Mouse (Mus musculus) ovary, postnatal 10 days (tissue): Measurements from ENCODE around the gene Car3.

Experiments used
- DNase-seq: peaks from one replicate; pipeline ENCODE4 v3.0.0; 2022; ENCODE audit warnings: low spot score

The Car3 gene

DNA sequence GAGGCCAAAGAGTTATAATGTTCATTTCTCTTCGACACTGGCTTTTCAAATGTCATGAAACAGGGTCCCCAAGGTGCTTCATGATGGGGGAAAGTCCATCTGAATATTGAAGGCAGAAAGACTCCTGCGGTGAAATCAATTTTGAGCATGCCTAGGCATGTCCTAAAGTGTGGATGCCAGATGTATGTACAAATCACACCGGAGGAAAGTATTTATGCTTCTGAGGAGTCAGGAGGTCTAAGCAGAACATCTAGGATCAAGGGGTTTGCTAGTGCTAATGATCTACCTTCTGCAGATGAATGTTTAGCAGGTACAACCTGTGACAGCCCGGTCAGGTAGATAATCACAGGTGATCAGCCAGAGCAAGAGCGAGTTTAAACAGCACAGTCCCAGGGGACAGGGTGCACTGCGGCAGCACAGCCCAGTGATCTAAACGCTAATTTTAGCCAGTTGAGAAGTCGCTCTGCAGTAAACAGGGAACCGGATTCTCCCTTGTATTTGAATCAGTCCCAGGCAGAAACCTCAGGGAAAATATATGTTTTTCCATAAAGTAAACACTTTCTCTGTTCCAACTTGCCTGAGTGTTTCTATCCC, 13.1 kb downstream of the Car3 start:
- no peak for DNase-seq

- DNase-seq: no peak
These were observed 14.1 kb downstream of the Car3 start for GRCm38 (mm10) chr3:14877251-14877909.

GRCm38 (mm10) chr3:14878749-14879223, 15.5 kb downstream of the Car3 start:
- no peak for DNase-seq

DNA sequence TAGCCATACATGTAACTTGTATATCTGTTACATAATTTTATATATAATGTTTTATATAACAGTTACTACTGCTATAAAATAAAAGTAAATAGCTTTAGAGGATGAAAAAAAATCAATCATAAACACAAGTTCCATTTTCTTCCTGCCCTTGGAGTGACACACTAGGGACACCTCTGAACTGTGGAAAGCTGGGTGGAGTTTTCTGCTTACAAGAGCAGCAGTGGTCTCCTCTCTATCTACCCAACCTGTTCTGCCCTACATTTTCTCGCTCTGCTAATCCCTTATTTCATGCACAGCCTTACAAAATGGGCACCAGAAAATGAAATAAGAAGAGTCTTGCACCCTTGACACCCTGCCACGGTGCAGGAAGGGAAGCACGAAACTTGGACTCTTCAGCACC, 16.0 kb downstream of the Car3 start:
- DNase-seq: no peak

DNA sequence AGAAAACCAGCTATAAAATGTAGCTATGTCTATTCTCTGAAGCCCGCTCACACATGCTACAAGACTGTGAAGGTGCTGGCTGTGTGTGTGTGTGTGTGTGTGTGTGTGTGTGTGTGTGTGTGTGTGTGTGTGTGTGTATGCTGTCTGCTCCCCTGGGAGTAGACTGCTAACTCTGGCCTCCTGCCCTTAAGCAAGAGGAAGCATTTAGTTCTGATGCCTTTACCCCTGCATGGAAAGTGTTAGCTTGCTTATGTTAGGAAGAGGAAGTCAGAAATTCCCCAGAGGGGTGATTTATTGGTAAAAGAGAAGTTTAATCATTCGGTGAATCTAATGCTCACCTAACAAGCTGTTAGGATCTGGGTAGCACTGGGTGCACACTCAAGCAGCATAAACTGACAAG, 17.0 kb downstream of the Car3 start:
- DNase-seq: no peak

GRCm38 (mm10) chr3:14882005-14882404, 18.7 kb downstream of the Car3 start:
- no peak for DNase-seq

- no peak for DNase-seq
These were observed 19.4 kb downstream of the Car3 start for GRCm38 (mm10) chr3:14882756-14883155.

DNA sequence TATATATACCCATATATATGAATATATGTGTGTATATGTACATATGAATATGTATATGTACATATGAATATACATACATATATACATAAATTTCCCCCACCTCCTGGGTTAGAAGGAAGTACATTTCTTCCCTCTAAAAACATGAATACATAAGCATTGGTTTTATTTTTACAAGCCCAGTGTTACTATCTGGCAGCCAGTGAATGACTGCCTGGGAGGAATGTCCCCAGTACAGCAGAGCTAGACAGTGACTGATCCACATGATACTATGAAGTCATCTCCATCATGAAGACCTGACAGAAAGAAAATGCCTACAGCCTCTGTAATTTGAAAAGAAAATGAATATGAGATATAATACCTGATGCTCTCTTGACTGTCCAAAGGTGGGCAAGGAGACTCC, 21.5 kb downstream of the Car3 start:
- no peak for DNase-seq

GRCm38 (mm10) chr3:14886102-14887098, 23.1 kb downstream of the Car3 start, which contains the start of gene Car2:
TSS of gene Car2 (plus strand) at chr3:14886273.
- DNase-seq: peak; percentile 39

GRCm38 (mm10) chr3:14887134-14887666, 23.9 kb downstream of the Car3 start:
- DNase-seq: no peak

GRCm38 (mm10) chr3:14887686-14888295, 24.5 kb downstream of the Car3 start:
- DNase-seq: no peak

- DNase-seq: no peak
These were observed 25.2 kb downstream of the Car3 start for GRCm38 (mm10) chr3:14888549-14888948.

DNA sequence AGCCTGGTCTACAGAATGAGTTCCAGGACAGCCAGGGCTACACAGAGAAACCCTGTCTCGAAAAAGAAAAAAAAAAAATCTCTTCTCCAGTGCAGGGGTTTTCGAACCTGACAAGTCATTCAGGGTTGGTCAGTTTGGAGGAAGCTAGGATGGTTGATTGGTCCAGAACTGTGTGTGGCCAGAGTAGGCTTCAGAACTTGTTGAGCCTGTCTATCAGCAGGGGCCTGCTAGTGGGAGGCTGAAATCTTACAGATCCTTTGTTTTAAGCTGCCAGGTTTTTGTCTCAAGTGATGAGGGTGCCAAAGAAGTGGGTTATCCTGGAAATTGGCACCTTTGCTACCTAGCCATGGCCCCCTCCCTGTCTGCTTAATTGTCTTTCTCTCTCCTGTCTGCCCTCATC, 25.8 kb downstream of the Car3 start:
- no peak for DNase-seq

DNA sequence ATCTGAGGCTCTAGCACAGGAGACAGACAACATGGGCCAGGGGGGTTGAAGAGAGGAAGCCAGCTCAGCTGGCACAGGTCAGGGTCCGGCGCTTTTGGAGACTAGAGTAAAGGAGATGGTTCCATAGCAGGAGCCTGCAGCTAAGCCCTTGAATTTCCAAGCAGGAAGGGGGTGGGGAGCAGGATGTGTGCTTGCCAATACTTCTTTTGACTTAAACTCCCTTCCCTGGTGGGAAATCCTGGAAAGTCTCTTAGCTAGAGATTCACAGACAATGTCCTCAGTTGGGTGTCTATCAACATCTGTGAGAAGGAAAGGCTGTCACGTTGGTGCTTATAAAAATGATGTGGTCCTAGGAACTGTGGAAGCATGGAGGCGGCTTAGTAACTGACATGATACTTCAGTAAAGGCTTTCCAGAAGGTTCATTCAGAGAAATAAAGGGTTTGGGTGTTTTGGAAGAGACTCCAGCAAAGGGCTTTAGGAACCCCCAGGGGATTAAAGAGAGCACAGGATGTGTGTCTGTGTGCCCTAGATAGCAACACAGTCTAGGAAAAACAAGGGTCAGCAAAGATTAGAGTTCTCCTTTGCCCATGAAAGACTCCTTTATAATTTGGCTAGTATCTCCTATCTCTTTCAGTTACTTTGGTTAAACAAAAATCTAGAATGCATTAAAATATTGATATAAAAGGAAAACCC, 26.6 kb downstream of the Car3 start:
- DNase-seq: no peak

DNA sequence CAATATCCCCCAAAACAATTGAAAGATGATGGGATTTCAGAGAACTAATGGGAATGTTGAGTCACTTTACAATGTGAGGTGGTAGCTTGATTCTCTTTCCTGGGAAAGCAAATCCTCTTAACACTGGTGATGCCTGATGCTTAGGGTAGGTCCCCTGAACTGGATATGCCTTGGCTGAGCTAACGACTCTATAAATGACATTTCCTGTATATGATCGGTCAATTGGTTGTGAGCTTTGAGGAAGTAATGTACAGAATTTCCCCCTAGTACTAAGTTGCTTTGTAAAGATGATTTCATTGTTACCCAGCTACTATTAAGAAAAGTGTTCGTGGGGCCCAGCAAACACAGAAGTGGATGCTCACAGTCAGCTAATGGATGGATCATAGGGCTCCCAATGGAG, 29.7 kb downstream of the Car3 start:
- DNase-seq: no peak

DNA sequence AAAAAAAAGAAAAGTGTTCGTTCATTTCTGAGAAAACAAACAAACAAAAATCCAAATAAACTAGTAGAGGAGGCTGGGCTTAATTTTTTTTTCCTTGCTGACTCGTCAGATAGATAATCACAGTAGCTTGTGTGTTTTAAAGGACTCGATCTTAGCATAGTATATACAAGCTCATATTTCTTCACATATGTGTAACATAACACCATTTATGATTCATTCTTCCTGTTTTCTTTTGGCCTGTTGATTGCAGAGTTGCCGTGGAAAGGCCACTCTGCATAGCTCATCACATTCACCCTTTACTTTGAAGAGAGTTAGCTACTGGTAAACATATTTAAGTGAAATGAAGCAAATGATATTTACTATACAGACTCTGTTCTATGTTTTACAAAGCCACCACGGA, 30.4 kb downstream of the Car3 start:
- DNase-seq: no peak

- DNase-seq: no peak
These were observed 32.0 kb downstream of the Car3 start for GRCm38 (mm10) chr3:14895333-14895732.

DNA sequence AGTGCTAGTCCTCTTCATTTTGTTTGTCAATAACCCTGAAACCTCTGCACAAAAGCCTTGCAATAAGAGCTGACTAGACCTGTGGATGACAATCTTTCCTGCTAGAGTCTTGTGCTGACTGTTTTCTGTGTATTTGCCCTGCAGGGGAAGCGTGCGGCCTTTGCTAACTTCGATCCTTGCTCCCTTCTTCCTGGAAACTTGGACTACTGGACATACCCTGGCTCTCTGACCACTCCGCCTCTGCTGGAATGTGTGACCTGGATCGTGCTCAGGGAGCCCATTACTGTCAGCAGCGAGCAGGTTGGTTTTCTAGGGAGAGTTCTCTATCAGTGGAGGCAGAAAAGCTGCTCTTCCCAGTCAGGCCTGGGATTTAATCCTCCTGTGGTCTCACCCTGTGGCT, 34.5 kb downstream of the Car3 start:
- no peak for DNase-seq

DNA sequence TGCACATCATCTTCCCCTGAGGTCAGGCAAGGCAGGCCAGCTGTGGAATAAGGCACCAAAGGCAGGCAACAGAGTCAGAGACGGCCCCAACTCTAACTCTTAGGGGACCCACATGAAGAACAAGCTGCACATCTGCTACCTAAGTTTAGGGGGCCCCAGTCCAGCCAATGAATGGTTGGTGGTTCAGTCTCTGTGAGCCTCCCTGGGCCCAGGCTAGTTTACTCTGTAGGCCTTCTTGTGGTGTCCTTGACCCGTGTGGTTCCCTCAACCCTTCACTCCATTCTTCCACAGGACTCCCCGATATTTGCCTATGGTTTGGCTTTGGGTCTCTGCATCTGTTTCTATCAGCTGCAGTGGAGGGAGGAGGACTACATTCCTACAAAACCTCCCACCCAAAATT, 40.1 kb downstream of the Car3 start:
- DNase-seq: no peak

GRCm38 (mm10) chr3:14904165-14904564, 40.9 kb downstream of the Car3 start:
- DNase-seq: no peak

DNA sequence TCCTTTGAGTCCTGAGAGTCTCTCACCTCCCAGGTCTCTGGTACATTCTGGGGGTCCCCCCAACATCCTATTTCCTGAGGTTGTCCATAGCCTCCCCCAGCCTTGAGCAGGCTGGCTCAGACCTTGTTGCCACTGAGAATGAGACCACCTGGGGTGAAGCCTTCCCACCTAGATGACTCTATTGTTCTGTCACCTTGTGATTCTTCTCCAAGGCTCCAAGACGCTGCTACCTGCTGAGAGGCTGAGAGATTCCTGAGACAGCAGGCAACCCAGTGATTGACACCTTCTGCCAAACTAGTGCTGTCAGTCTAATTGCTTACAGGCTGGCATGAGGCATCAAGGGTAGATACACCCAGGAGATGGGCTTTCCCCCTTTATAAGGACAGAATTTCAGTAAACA, 44.0 kb downstream of the Car3 start:
- DNase-seq: no peak
